Mouse (Mus musculus): ENCODE measurements around the gene Ptprg. TPM values are rescaled to one million over a fixed set of nuclear protein-coding genes. Genes with fewer than 3 reads are reported as not detected.

Ptprg gene
- polyA plus RNA-seq, 1 experiment, result 16.6 TPM

DNA sequence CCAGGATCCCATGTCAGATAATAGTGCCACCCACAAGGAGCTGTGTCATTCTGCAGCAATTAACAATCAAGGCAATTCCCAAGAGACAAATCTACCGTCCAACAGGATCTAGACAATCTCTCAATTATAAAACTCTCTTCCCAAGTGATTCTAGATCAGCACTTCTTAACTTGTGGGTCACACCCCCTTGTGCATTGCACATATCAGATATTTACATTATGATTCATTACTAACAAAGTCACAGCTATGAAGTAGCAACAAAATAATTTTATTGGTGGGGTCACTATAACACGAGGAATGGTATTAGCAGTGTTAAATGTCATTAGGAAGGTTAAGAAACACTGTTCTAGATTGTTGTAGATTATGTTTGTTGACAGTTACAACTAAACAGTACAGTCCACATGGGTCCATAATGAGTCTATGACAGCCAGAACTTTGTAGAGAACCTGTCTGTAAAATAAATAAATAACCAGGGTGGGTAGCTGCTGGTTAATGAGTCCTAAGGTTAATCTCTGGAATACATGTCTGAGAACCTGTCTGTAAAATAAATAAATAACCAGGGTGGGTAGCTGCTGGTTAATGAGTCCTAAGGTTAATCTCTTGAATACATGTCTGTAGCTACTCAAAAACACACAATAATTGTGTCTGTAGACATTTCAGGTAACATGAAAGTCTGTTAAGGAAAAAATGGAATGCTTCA is 520.2 kb downstream of the Ptprg start:
- no peaks in the 10 kb centered on the region for H3K27me3 ChIP-seq (ENCODE audit: control insufficient read depth, insufficient read depth, insufficient read length)
- no peaks in the 10 kb centered on the region for H3K79me2 ChIP-seq (ENCODE audit: control insufficient read depth, insufficient read depth)
- no peak overlapping the region for H3K4me3 ChIP-seq (ENCODE audit: insufficient read depth, poor library complexity, severe bottlenecking)
- H3ac ChIP-seq (ENCODE audit: control insufficient read depth, insufficient read length, low read depth), result no peak overlapping the region
- H3K79me3 ChIP-seq (ENCODE audit: low read depth), result no peaks in the 10 kb centered on the region
- TF ChIP-seq MYOG (IDR thresholded peaks at IDR 0.05; ENCODE audit: control insufficient read depth, extremely low read depth, insufficient read length) (no peak), MAX (IDR thresholded peaks at IDR 0.05) (no peak), USF1 (IDR thresholded peaks at IDR 0.05; ENCODE audit: low read depth) (no peak)
- no peaks in the 10 kb centered on the region for H3K36me3 ChIP-seq (ENCODE audit: control insufficient read depth, insufficient read depth)

DNA sequence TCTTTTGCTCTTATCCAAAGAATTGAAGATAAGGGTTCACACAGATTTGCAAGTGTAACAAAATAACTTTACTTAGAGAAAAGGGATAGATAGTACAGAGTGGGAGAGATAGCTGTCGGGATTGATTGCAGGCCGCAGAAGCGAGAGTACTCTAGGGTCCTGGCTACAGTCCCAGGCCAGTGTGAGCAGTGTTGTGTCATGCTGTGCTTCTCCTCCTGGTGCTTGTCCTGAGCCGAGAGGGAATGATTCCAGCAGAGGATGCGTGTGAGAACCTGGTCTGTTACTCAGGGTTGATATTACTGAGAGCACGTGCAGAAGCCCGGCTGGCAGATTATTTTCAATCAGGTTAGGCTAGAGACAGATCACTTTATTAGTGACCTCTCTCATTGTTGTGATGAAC is 523.9 kb downstream of the Ptprg start:
- no peak for TF ChIP-seq CTCF (IDR thresholded peaks at IDR 0.05; ENCODE audit: control insufficient read depth, insufficient read depth, insufficient read length)
- TF ChIP-seq MYOD1 (IDR thresholded peaks at IDR 0.05; ENCODE audit: control insufficient read depth, insufficient read length, low read depth), result no peak
- TF ChIP-seq USF1 (IDR thresholded peaks at IDR 0.05; ENCODE audit: low read depth), result no peak
- no peak for TF ChIP-seq FOSL1 (IDR thresholded peaks at IDR 0.05; ENCODE audit: insufficient read depth, low read length, poor library complexity, severe bottlenecking)
- no peak for TF ChIP-seq CEBPB (IDR thresholded peaks at IDR 0.05; ENCODE audit: low read depth)
- no peak for TF ChIP-seq MAX (IDR thresholded peaks at IDR 0.05)
- TF ChIP-seq MYOG (IDR thresholded peaks at IDR 0.05; ENCODE audit: control insufficient read depth, extremely low read depth, insufficient read length), result no peak
- H3K79me2 ChIP-seq (ENCODE audit: control insufficient read depth, insufficient read depth), result no peaks in the 10 kb centered on the region

DNA sequence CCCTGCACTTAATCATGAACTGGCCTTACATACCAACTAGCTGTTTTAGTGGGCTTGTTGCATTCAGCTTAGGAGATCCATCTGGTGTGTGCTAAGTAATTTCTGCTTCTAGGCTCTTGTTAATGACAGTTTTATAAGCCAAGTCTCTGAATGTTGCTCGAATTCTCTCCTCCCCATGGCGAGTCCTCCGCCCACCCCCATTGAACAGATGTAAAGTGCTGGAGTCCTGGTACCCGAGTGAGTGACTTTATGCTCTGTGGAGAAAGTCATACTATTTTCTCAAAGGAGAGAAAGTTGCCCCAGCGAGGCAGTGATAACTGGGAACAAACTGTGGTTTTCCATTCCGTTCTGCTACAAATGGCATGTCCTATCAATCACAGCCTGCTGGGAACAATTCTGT is 525.9 kb downstream of the Ptprg start:
- H3K27me3 ChIP-seq (ENCODE audit: control insufficient read depth, insufficient read depth, insufficient read length), result no peaks in the 10 kb centered on the region
- H3ac ChIP-seq (ENCODE audit: control insufficient read depth, insufficient read length, low read depth), result no peak overlapping the region
- H3K79me3 ChIP-seq (ENCODE audit: low read depth), result no peaks in the 10 kb centered on the region
- no peaks in the 10 kb centered on the region for H3K36me3 ChIP-seq (ENCODE audit: control insufficient read depth, insufficient read depth)
- no peak overlapping the region for H3K4me3 ChIP-seq (ENCODE audit: insufficient read depth, poor library complexity, severe bottlenecking)
- H3K79me2 ChIP-seq (ENCODE audit: control insufficient read depth, insufficient read depth), result no peaks in the 10 kb centered on the region
- no peak for TF ChIP-seq CEBPB (IDR thresholded peaks at IDR 0.05; ENCODE audit: low read depth)
- TF ChIP-seq CTCF (IDR thresholded peaks at IDR 0.05; ENCODE audit: control insufficient read depth, insufficient read depth, insufficient read length), result no peak
- TF ChIP-seq MAX (IDR thresholded peaks at IDR 0.05), result no peak
- no peak for TF ChIP-seq MYOD1 (IDR thresholded peaks at IDR 0.05; ENCODE audit: control insufficient read depth, insufficient read length, low read depth)
- no peak for TF ChIP-seq FOSL1 (IDR thresholded peaks at IDR 0.05; ENCODE audit: insufficient read depth, low read length, poor library complexity, severe bottlenecking)
- no peak for TF ChIP-seq USF1 (IDR thresholded peaks at IDR 0.05; ENCODE audit: low read depth)
- no peak for TF ChIP-seq MYOG (IDR thresholded peaks at IDR 0.05; ENCODE audit: control insufficient read depth, extremely low read depth, insufficient read length)

More for the DNA sequence above, 523.9 kb downstream of the Ptprg start:
- Histone ChIP-seq H3K4me3 (ENCODE audit: insufficient read depth, poor library complexity, severe bottlenecking) (no peak overlapping the region), H3K36me3 (ENCODE audit: control insufficient read depth, insufficient read depth) (no peaks in the 10 kb centered on the region), H3K27me3 (ENCODE audit: control insufficient read depth, insufficient read depth, insufficient read length) (no peaks in the 10 kb centered on the region), H3K79me3 (ENCODE audit: low read depth) (no peaks in the 10 kb centered on the region), H3ac (ENCODE audit: control insufficient read depth, insufficient read length, low read depth) (no peak overlapping the region)

DNA sequence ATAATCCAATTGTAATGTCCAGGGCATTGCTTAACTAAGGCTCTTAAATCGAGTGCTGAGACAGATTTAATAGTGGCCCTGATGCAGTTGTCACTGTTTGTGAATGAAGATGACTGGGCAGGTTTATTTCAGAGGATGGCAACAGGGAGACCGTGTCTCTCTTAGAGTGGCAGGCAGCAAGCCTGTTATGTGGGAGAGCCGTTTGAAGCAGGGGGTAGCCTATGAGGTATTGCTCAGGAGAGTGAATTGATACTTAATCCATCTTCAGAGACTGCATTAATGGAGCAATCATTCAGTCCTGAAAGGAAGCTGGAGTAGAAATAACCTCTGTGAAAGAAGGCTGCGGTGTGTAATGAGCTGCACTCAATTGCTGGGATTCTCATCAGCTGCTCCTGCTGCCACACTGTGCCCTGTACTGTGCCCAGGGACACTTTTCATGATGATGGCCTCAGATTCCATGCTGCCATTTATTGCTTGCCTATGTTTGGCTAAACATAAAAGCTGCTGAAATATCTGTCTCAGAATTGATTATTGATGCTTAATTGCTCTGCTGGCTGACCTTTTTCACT is 526.6 kb downstream of the Ptprg start:
- Histone ChIP-seq H3K79me2 (ENCODE audit: control insufficient read depth, insufficient read depth) (no peaks in the 10 kb centered on the region), H3K36me3 (ENCODE audit: control insufficient read depth, insufficient read depth) (no peaks in the 10 kb centered on the region), H3K27me3 (ENCODE audit: control insufficient read depth, insufficient read depth, insufficient read length) (no peaks in the 10 kb centered on the region), H3K79me3 (ENCODE audit: low read depth) (no peaks in the 10 kb centered on the region), H3ac (ENCODE audit: control insufficient read depth, insufficient read length, low read depth) (no peak overlapping the region), H3K4me3 (ENCODE audit: insufficient read depth, poor library complexity, severe bottlenecking) (no peak overlapping the region)
- TF ChIP-seq MAX (IDR thresholded peaks at IDR 0.05) (no peak), FOSL1 (IDR thresholded peaks at IDR 0.05; ENCODE audit: insufficient read depth, low read length, poor library complexity, severe bottlenecking) (no peak), USF1 (IDR thresholded peaks at IDR 0.05; ENCODE audit: low read depth) (no peak)

DNA sequence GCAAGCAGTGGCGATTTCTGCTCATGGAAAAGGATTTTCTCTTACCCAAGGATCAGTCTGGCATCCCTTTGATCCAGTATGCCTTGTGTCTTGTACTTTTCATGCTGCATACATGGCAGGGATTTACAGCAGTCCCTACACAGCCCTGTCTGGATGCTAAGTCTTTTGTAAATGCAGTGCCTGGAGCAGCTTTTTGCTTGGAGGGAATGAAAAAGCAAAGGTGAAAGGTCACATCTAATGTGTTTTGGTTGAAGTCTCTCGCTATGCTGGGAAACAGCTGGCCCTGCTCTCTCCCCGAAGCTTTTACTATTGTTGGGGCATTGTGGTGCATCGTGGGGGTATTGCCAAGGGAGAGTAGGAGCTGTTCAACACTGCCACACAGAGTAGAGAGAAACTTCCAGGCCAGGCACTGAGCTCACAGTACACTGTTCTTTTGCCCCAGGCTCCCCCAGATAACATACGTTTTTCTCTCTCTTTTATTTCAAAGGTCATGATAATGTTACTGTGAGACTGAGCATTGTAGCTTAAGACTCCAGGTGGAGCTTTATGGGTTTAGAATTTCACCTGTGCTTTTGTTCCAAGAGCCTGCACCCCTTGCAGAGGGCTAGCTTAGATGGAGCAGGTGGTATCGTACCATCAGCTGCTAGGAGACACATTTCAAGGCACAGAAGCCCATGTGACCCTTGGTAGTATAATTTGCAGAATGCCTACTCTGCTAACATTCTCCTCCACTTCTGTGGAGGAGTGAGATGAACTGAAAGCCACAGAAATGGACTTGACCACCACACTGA is 529.0 kb downstream of the Ptprg start:
- Histone ChIP-seq H3ac (ENCODE audit: control insufficient read depth, insufficient read length, low read depth) (no peak overlapping the region), H3K79me2 (ENCODE audit: control insufficient read depth, insufficient read depth) (no peaks in the 10 kb centered on the region), H3K27me3 (ENCODE audit: control insufficient read depth, insufficient read depth, insufficient read length) (no peaks in the 10 kb centered on the region), H3K36me3 (ENCODE audit: control insufficient read depth, insufficient read depth) (no peaks in the 10 kb centered on the region), H3K4me3 (ENCODE audit: insufficient read depth, poor library complexity, severe bottlenecking) (no peak overlapping the region), H3K79me3 (ENCODE audit: low read depth) (no peaks in the 10 kb centered on the region)
- no peak for TF ChIP-seq CTCF (IDR thresholded peaks at IDR 0.05; ENCODE audit: control insufficient read depth, insufficient read depth, insufficient read length)
- no peak for TF ChIP-seq USF1 (IDR thresholded peaks at IDR 0.05; ENCODE audit: low read depth)
- TF ChIP-seq MAX (IDR thresholded peaks at IDR 0.05), result no peak
- TF ChIP-seq CEBPB (IDR thresholded peaks at IDR 0.05; ENCODE audit: low read depth), result no peak
- TF ChIP-seq MYOD1 (IDR thresholded peaks at IDR 0.05; ENCODE audit: control insufficient read depth, insufficient read length, low read depth), result no peak
- TF ChIP-seq MYOG (IDR thresholded peaks at IDR 0.05; ENCODE audit: control insufficient read depth, extremely low read depth, insufficient read length), result no peak
- no peak for TF ChIP-seq FOSL1 (IDR thresholded peaks at IDR 0.05; ENCODE audit: insufficient read depth, low read length, poor library complexity, severe bottlenecking)

Measured in C2C12 (cell line).